Mouse (Mus musculus) liver (tissue): ENCODE data around the gene Ets2.

ENCODE experiments used
- DNase-seq: peaks from one replicate; pipeline ENCODE4 v3.0.0-alpha.2; 2020; ENCODE audit warnings: mixed read lengths

Ets2 gene

GRCm38 (mm10) chr16:95770402-95770801 lies 68.5 kb downstream of the Ets2 start:
- DNase-seq, result no peak
